In genomic region chr12:81862351-81862802, GRCm38 (mm10) we compare ENCODE assay signal across 8 mouse cellular contexts. TPM values are rescaled to one million over a fixed set of nuclear protein-coding genes. Genes with fewer than 3 reads are reported as not detected.
DNase-seq lines count a peak whose midpoint lies in the region; ATAC-seq and TF ChIP-seq lines count a peak whose summit lies in the region.

No protein-coding gene starts in this region.

- peak overlapping the region; percentile 97 for H3K27ac ChIP-seq in gastrocnemius, adult 2 months
- H3K27ac ChIP-seq in embryonic facial prominence, embryonic 14.5 days (replicated peaks; ENCODE audit: low read depth, low read length) = no peak overlapping the region
- H3K27ac ChIP-seq in liver, embryonic 14.5 days = no peak overlapping the region

- no peak; the same call in 1 of the 2 replicates for ATAC-seq in embryonic facial prominence, embryonic 14.5 days (ENCODE audit: low read depth)
- 0 out of 2 replicates have a peak, but pooled peaks have one; percentile 44 for ATAC-seq in liver, embryonic 14.5 days (ENCODE audit: insufficient read depth)

- peak; percentile 61 for DNase-seq in gastrocnemius, adult 2 months
- DNase-seq in gastrocnemius, postnatal 36 days = no peak
- DNase-seq in embryonic facial prominence, embryonic 14.5 days (ENCODE audit: low spot score) = peak; percentile 47
- peak; percentile 76 to 86 for DNase-seq in heart, postnatal 10 days
- no peak for DNase-seq in liver, embryonic 14.5 days (ENCODE audit: low read depth in 3 of 3, low spot score in 3 of 3)
- DNase-seq in natural killer cell, adult 2 months (ENCODE audit: low spot score in 2 of 2) = peak; percentile 35 to 50
- no peak for DNase-seq in left cerebral cortex, postnatal 4 days
- no peak for DNase-seq in left cerebral cortex, postnatal 14 days (ENCODE audit: low spot score in 2 of 2)

- no peaks in the 10 kb centered on the region for H3K9me3 ChIP-seq in embryonic facial prominence, embryonic 14.5 days (ENCODE audit: control insufficient read depth, low read length)
- H3K9me3 ChIP-seq in liver, embryonic 14.5 days (ENCODE audit: control insufficient read depth, low read length) = no peaks in the 10 kb centered on the region

- peak overlapping the region; percentile 95 for H3K9ac ChIP-seq in embryonic facial prominence, embryonic 14.5 days (ENCODE audit: low read depth, low read length)
- H3K9ac ChIP-seq in liver, embryonic 14.5 days (replicated peaks) = no peak overlapping the region

- peaks cover 32% of the 10 kb centered on the region for H3K4me1 ChIP-seq in embryonic facial prominence, embryonic 14.5 days (ENCODE audit: control insufficient read depth, insufficient read depth, low read length)
- H3K4me1 ChIP-seq in liver, embryonic 14.5 days (replicated peaks; ENCODE audit: control insufficient read depth in 2 of 2, insufficient read depth in 2 of 2, low read length in 1 of 2) = peaks cover 0 to 12% of the 10 kb centered on the region in 2 experiments; a peak in 2 of 4 replicates

- no peaks in the 10 kb centered on the region for H3K36me3 ChIP-seq in embryonic facial prominence, embryonic 14.5 days (ENCODE audit: control insufficient read depth, insufficient read depth, low read length)
- no peaks in the 10 kb centered on the region for H3K36me3 ChIP-seq in liver, embryonic 14.5 days (replicated peaks; ENCODE audit: control insufficient read depth, insufficient read depth, low read depth)

- 35% methylated on average over 8 of the region's 8 CpGs for WGBS in embryonic facial prominence, embryonic 14.5 days
- 9% methylated on average over 8 of the region's 8 CpGs for WGBS in liver, embryonic 14.5 days (ENCODE audit: insufficient replicate concordance)

- H3K4me3 ChIP-seq in gastrocnemius, adult 2 months = peak overlapping the region; percentile 96
- H3K4me3 ChIP-seq in embryonic facial prominence, embryonic 14.5 days (ENCODE audit: low read depth, low read length) = peak overlapping the region; percentile 98
- H3K4me3 ChIP-seq in liver, embryonic 14.5 days (ENCODE audit: insufficient read depth in 1 of 2, low read depth in 2 of 2, low read length in 2 of 2) = no peak overlapping the region

- peak overlapping the region; percentile 67 for H3K4me2 ChIP-seq in embryonic facial prominence, embryonic 14.5 days (ENCODE audit: low read depth, low read length)
- H3K4me2 ChIP-seq in liver, embryonic 14.5 days (ENCODE audit: low read depth) = no peak overlapping the region

- TF ChIP-seq CTCF in gastrocnemius, adult 2 months (IDR thresholded peaks at IDR 0.05) = no peak
- no peak for TF ChIP-seq CTCF in liver, embryonic 14.5 days (IDR thresholded peaks at IDR 0.05; ENCODE audit: low read depth)

- H3K27me3 ChIP-seq in embryonic facial prominence, embryonic 14.5 days (replicated peaks; ENCODE audit: control insufficient read depth, insufficient read depth, low read length) = no peaks in the 10 kb centered on the region
- peaks cover 33% of the 10 kb centered on the region for H3K27me3 ChIP-seq in liver, embryonic 14.5 days (ENCODE audit: control insufficient read depth, insufficient read depth, low read length)

- no peak for TF ChIP-seq EP300 in liver, embryonic 14.5 days (IDR thresholded peaks at IDR 0.05; ENCODE audit: low read depth)

- intact Hi-C loops in gastrocnemius, adult 2 months (cut with DNase I) = no loop called here
- intact Hi-C loops in gastrocnemius, postnatal 36 days (cut with DNase I) = no loop called here
- intact Hi-C loops in heart, postnatal 10 days (cut with DNase I) = loop anchor here (2.0 kb wide), 1 partner anchor 14 kb away; no protein-coding TSS in a partner anchor
- intact Hi-C loops in left cerebral cortex, postnatal 4 days (cut with DNase I) = loop anchor here (5.0 kb wide), 2 partner anchors 55 to 65 kb away; no protein-coding TSS in a partner anchor
- intact Hi-C loops in left cerebral cortex, postnatal 14 days (cut with DNase I) = loop anchor here (5.0 kb wide), 2 partner anchors 55 to 65 kb away; no protein-coding TSS in a partner anchor

RNA-seq across cellular contexts. Expression of gene Pcnx, which starts 2.6 kb away (rescaled TPM):
- 10 to 100 TPM; 50.3 to 51.3 TPM for total RNA-seq in gastrocnemius, adult 2 months (2021)
- total RNA-seq in gastrocnemius, postnatal 36 days (2021) = 10 to 100 TPM; 35.8 to 40.9 TPM
- 16.7 and 20.0 TPM in 2 replicates for polyA plus RNA-seq in embryonic facial prominence, embryonic 14.5 days (2014; fragmentation: Nextera tagmentation; extraction: Ambion mirVana)
- total RNA-seq in heart, postnatal 10 days (2021) = 10 to 100 TPM; 79.2 to 79.6 TPM
- polyA plus RNA-seq in liver, embryonic 14.5 days (2012; rRNA removed) = 1.5 and 2.4 TPM in 2 replicates
- polyA plus RNA-seq in liver, embryonic 14.5 days (2014; fragmentation: Nextera tagmentation; extraction: Ambion mirVana) = 0.71 and 1.2 TPM in 2 replicates
- total RNA-seq in left cerebral cortex, postnatal 4 days (2021) = 100 to 1,000 TPM in 1 of 2 experiments, 10 to 100 TPM in 1; 92.7 to 107 TPM
- total RNA-seq in left cerebral cortex, postnatal 14 days (2021) = 100 to 1,000 TPM; 103 to 119 TPM

Comparison
In these comparisons a context has a peak if more than half of its experiments do, and no peak if none do; other contexts are left out.
1. DNase-seq: peak in gastrocnemius, adult 2 months (single experiment), embryonic facial prominence, embryonic 14.5 days (single experiment), heart, postnatal 10 days (2 of 2) and natural killer cell, adult 2 months (2 of 2); none in gastrocnemius, postnatal 36 days (0 of 2), liver, embryonic 14.5 days (0 of 3), left cerebral cortex, postnatal 4 days (single experiment) and left cerebral cortex, postnatal 14 days (0 of 2).
2. H3K4me3 ChIP-seq: peak in gastrocnemius, adult 2 months (single experiment) and embryonic facial prominence, embryonic 14.5 days (single experiment); none in liver, embryonic 14.5 days (0 of 2).
3. intact Hi-C loops: an anchor here in heart, postnatal 10 days (2.0 kb wide), left cerebral cortex, postnatal 4 days (5.0 kb wide) and left cerebral cortex, postnatal 14 days (5.0 kb wide); none called in gastrocnemius, adult 2 months and gastrocnemius, postnatal 36 days.